Mouse (Mus musculus): Measurements from ENCODE around the gene Rpap1. TPM values are rescaled to one million over a fixed set of nuclear protein-coding genes. Genes with fewer than 3 reads are reported as not detected.
"Not testable (repeated sequence)": the region's sequence is repeated elsewhere in the genome, so short reads cannot be mapped to it uniquely, and the experiment has no call there.

The Rpap1 gene
- polyA plus RNA-seq, 2 experiments from 2014 or later: 10.0 to 18.1 TPM

DNA sequence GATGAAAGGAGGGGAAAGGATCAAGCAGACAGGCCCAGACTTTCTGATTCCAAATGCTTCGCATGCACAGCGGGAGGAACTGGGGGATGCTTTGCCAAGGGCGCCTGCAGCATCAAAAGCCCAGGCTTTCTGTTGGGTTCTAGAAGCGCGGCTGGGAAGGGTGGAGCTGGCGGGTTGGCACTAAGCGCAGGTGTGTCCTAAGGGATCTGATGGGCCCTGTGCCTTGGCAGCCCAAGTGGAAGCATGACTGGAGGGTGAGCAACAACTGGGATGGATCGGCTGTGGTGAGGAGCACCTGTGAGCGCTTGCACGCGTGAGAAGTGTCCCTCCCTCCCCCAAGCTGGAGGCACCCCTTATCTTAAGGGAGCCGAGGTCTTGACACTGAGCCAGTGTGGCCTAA, 50.2 kb downstream of the Rpap1 start:
- no peak for ATAC-seq

- no peak for ATAC-seq
These were observed 56.6 kb downstream of the Rpap1 start for GRCm38 (mm10) chr2:119730735-119731134.

- ATAC-seq: no peak
These were observed 59.4 kb downstream of the Rpap1 start for GRCm38 (mm10) chr2:119727762-119728416.

GRCm38 (mm10) chr2:119721070-119721469, 66.3 kb downstream of the Rpap1 start:
- ATAC-seq: no peak

- not testable (repeated sequence) for ATAC-seq
These were observed 71.5 kb downstream of the Rpap1 start for GRCm38 (mm10) chr2:119715868-119716267.

Other genes with a start within 250 kb of the Rpap1 start
- under 1 TPM in 1 of 2 experiments, not detected in 1; 0.11 TPM for gene Exd1, start 239.9 kb downstream of the Rpap1 start, polyA plus RNA-seq (2017; shearing (Covaris generic))
- 10 to 100 TPM; 84.5 to 98.6 TPM for gene Chp1, start 239.8 kb downstream of the Rpap1 start, polyA plus RNA-seq (2017; shearing (Covaris generic))
- 10 to 100 TPM; 39.2 to 40.2 TPM for gene Nusap1, start 169.2 kb downstream of the Rpap1 start, polyA plus RNA-seq (2017; shearing (Covaris generic))
- 10 to 100 TPM in 1 of 2 experiments, 1 to 10 TPM in 1; 7.9 to 10.1 TPM for gene Oip5, start 169.1 kb downstream of the Rpap1 start, polyA plus RNA-seq (2017; shearing (Covaris generic))
- gene Ndufaf1, start 124.7 kb downstream of the Rpap1 start, polyA plus RNA-seq (2017; shearing (Covaris generic)): 10 to 100 TPM; 24.0 to 29.3 TPM
- 10 to 100 TPM; 32.4 to 44.1 TPM for gene Rtf1, start 112.5 kb downstream of the Rpap1 start, polyA plus RNA-seq (2017; shearing (Covaris generic))
- gene Itpka, start 45.2 kb downstream of the Rpap1 start, polyA plus RNA-seq (2017; shearing (Covaris generic)): under 1 TPM in 1 of 2 experiments, not detected in 1; 0.61 TPM
- gene Ltk, start 27.1 kb downstream of the Rpap1 start, polyA plus RNA-seq (2017; shearing (Covaris generic)): not detected
- gene Tyro3, start 10.2 kb upstream of the Rpap1 start, polyA plus RNA-seq (2017; shearing (Covaris generic)): 1 to 10 TPM; 1.6 to 3.2 TPM
- 10 to 100 TPM; 30.4 to 32.7 TPM for gene Mga, start 109.7 kb upstream of the Rpap1 start, polyA plus RNA-seq (2017; shearing (Covaris generic))
- 1 to 10 TPM; 1.2 to 1.5 TPM for gene Mapkbp1, start 185.2 kb upstream of the Rpap1 start, polyA plus RNA-seq (2017; shearing (Covaris generic))
- gene Jmjd7, start 239.9 kb upstream of the Rpap1 start, polyA plus RNA-seq (2017; shearing (Covaris generic)): 10 to 100 TPM; 19.2 to 24.2 TPM
- 1 to 10 TPM in 1 of 2 experiments, under 1 TPM in 1; 0.93 to 2.2 TPM for gene Gm28042, start 240.0 kb upstream of the Rpap1 start, polyA plus RNA-seq (2017; shearing (Covaris generic))
- gene Pla2g4b, start 245.9 kb upstream of the Rpap1 start, polyA plus RNA-seq (2017; shearing (Covaris generic)): 1 to 10 TPM; 1.7 to 2.3 TPM